7 mouse cellular contexts compared by ENCODE assay signal in the genomic region with DNA sequence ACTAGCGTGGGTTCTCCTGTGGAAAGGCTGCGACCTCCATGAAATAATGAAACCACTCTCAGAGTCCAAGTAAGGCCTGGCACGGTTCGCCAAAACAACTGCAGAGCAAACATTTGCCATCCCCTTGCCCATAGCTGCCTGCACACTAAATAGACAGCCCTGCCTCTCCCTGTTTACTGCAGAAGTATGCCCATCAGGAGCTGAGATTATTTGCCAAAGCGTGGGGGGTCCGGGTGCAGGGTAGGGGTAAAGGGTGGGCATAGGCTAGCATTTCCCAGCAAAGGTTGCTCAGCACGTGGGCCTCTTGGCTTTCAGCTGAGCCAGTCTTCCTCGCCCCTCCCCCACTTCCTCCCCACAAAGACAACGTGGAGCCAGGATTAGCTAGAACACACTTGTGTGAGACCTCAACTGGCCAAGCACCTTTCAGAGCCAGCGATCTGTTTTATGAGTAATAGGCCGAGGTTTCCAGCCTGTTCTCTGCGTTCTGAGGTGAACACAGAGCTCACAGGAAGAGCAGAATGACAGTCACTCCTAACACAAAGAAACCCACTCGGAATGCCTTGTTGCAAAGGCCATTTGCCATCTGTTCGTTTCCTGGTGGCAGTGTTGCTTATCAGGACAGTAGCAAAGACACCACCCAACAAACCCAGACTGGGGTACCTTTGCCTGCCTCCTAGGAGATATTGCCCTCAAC. TPM values are rescaled to one million over a fixed set of nuclear protein-coding genes. Genes with fewer than 3 reads are reported as not detected.
DNase-seq lines count a peak whose midpoint lies in the region; ATAC-seq and TF ChIP-seq lines count a peak whose summit lies in the region.

No protein-coding gene starts in this region.

- H3K27me3 ChIP-seq in intestine, embryonic 15.5 days (replicated peaks): no peaks in the 10 kb centered on the region
- no peaks in the 10 kb centered on the region for H3K27me3 ChIP-seq in limb, embryonic 11.5 days (ENCODE audit: control insufficient read depth, insufficient read depth, low read length)
- H3K27me3 ChIP-seq in small intestine, adult 2 months (ENCODE audit: control insufficient read depth, insufficient read depth, low read length): no peaks in the 10 kb centered on the region

- ATAC-seq in intestine, embryonic 15.5 days: peak; percentile 48
- peak; percentile 35; the same call in 1 of the 2 replicates for ATAC-seq in limb, embryonic 11.5 days (ENCODE audit: insufficient number of reproducible peaks, low FRiP score, low TSS enrichment, low read depth)

- no peak overlapping the region for H3K4me3 ChIP-seq in intestine, embryonic 15.5 days (replicated peaks)
- no peak overlapping the region for H3K4me3 ChIP-seq in limb, embryonic 11.5 days (ENCODE audit: low read depth, low read length)
- H3K4me3 ChIP-seq in small intestine, adult 2 months (ENCODE audit: low read depth, low read length): no peak overlapping the region

- peak; percentile 82 for DNase-seq in adrenal gland, postnatal 14 days
- peak; percentile 33 for DNase-seq in embryo, embryonic 10 days (ENCODE audit: low spot score)
- DNase-seq in gastrocnemius, postnatal 4 days (ENCODE audit: low spot score in 2 of 2): peak; percentile 67 to 82
- peak; percentile 76 for DNase-seq in limb, embryonic 11.5 days (ENCODE audit: low spot score)
- peak; percentile 30 for DNase-seq in mesoderm, embryonic 11.5 days (ENCODE audit: low read depth, low spot score)

- peaks cover 9% of the 10 kb centered on the region for H3K4me1 ChIP-seq in intestine, embryonic 15.5 days (replicated peaks)
- H3K4me1 ChIP-seq in limb, embryonic 11.5 days (ENCODE audit: control insufficient read depth, insufficient read depth, low read length): peaks cover 14% of the 10 kb centered on the region
- peaks cover 5% of the 10 kb centered on the region; the same call in 1 of the 2 replicates for H3K4me1 ChIP-seq in small intestine, adult 2 months (ENCODE audit: control insufficient read depth, insufficient read depth, insufficient read length, low read length)

- no peak overlapping the region for H3K9ac ChIP-seq in intestine, embryonic 15.5 days
- no peak overlapping the region; the same call in 1 of the 2 replicates for H3K9ac ChIP-seq in limb, embryonic 11.5 days (ENCODE audit: low read length)

- H3K36me3 ChIP-seq in intestine, embryonic 15.5 days: no peaks in the 10 kb centered on the region
- H3K36me3 ChIP-seq in limb, embryonic 11.5 days (ENCODE audit: control insufficient read depth, insufficient read depth, low read length): no peaks in the 10 kb centered on the region
- no peaks in the 10 kb centered on the region for H3K36me3 ChIP-seq in small intestine, adult 2 months (ENCODE audit: control insufficient read depth, insufficient read depth, low read length)

- H3K9me3 ChIP-seq in intestine, embryonic 15.5 days: no peaks in the 10 kb centered on the region
- H3K9me3 ChIP-seq in limb, embryonic 11.5 days (ENCODE audit: control insufficient read depth, low read length): no peaks in the 10 kb centered on the region

- H3K27ac ChIP-seq in intestine, embryonic 15.5 days: peak overlapping the region; percentile 82
- H3K27ac ChIP-seq in limb, embryonic 11.5 days (replicated peaks; ENCODE audit: low read depth, low read length): peak overlapping the region; percentile 73
- H3K27ac ChIP-seq in small intestine, adult 2 months (ENCODE audit: insufficient read depth, low read depth, low read length): peak overlapping the region; percentile 53

- no peak for TF ChIP-seq CTCF in small intestine, adult 2 months (IDR thresholded peaks at IDR 0.05; ENCODE audit: extremely low read depth, insufficient read length, insufficient replicate concordance, low read depth, low read length)

- TF ChIP-seq POLR2A in small intestine, adult 2 months (IDR thresholded peaks at IDR 0.05; ENCODE audit: low read depth, low read length): no peak

- peak overlapping the region; percentile 19; the same call in 1 of the 2 replicates for H3K4me2 ChIP-seq in intestine, embryonic 15.5 days (replicated peaks)
- peak overlapping the region; percentile 10; the same call in 1 of the 2 replicates for H3K4me2 ChIP-seq in limb, embryonic 11.5 days (ENCODE audit: low read depth, severe bottlenecking)

- WGBS in intestine, embryonic 15.5 days: 43% methylated on average over 14 of the region's 14 CpGs
- 35% methylated on average over 14 of the region's 14 CpGs for WGBS in limb, embryonic 11.5 days
- WGBS in small intestine, adult 2 months: 44% methylated on average over 14 of the region's 14 CpGs

RNA-seq across cellular contexts. Expression of gene Cep85l, which starts 55.6 kb away (rescaled TPM):
- total RNA-seq in adrenal gland, postnatal 14 days (2021): 17.3 and 18.0 TPM in 2 replicates
- 10 to 100 TPM; 35.9 to 43.5 TPM for total RNA-seq in gastrocnemius, postnatal 4 days (2021)
- 3.5 and 3.9 TPM in 2 replicates for polyA plus RNA-seq in intestine, embryonic 15.5 days (2015; fragmentation: Nextera tagmentation; extraction: Ambion mirVana)
- polyA plus RNA-seq in limb, embryonic 11.5 days (2014; fragmentation: Nextera tagmentation; extraction: Ambion mirVana): 6.0 and 6.8 TPM in 2 replicates
- polyA plus RNA-seq in small intestine, adult 2 months (2012; rRNA removed): 0.28 and 0.43 TPM in 2 replicates

Comparison
In these comparisons a context has a peak if more than half of its experiments do, and no peak if none do; other contexts are left out.
1. DNase-seq: peak in every context shown above with its lines; median percentile 82 in adrenal gland, postnatal 14 days; 76 in limb, embryonic 11.5 days; 74 in gastrocnemius, postnatal 4 days; 33 in embryo, embryonic 10 days; 30 in mesoderm, embryonic 11.5 days.